In genomic region chr6:145765011-145765410, GRCm38 (mm10) we compare ENCODE assay signal across 17 mouse cellular contexts. TPM values are rescaled to one million over a fixed set of nuclear protein-coding genes. Genes with fewer than 3 reads are reported as not detected.
DNase-seq lines count a peak whose midpoint lies in the region; ATAC-seq and TF ChIP-seq lines count a peak whose summit lies in the region.
"Had no signal": no experiment of that assay in that cellular context is flagged by ENCODE, and none has a peak within 500 bp of the region (broad histone marks: within the 10 kb centered on the region; RNA-seq: fewer than 3 reads in every experiment).

No protein-coding gene starts in this region.

- TF ChIP-seq RAD21 in CH12.LX (IDR thresholded peaks at IDR 0.05; ENCODE audit: low read depth, low read length): no peak

- H3K9me3 ChIP-seq in heart, embryonic 12.5 days (replicated peaks): no peaks in the 10 kb centered on the region
- H3K9me3 ChIP-seq in CH12.LX (replicated peaks; ENCODE audit: low read length): no peaks in the 10 kb centered on the region
- no peaks in the 10 kb centered on the region for H3K9me3 ChIP-seq in liver, postnatal 0 days (ENCODE audit: low read length)
- H3K9me3 ChIP-seq: hindbrain, embryonic 12.5 days; neural tube, embryonic 12.5 days had no signal

- no peak for ATAC-seq in heart, embryonic 12.5 days (ENCODE audit: insufficient number of reproducible peaks, low FRiP score)
- ATAC-seq in granulocyte monocyte progenitor cell, adult 5-6 weeks (replicated peaks; ENCODE audit: poor library complexity, severe bottlenecking): peak; percentile 70
- ATAC-seq in liver, postnatal 0 days: peak; percentile 26
- ATAC-seq: CD4-positive, CD25-positive, alpha-beta regulatory T cell, adult 4 months; midbrain, embryonic 16.5 days had no signal

- peak overlapping the region; percentile 18; the same call in 1 of the 2 replicates for H3K27ac ChIP-seq in heart, embryonic 12.5 days (ENCODE audit: poor library complexity, severe bottlenecking)
- no peak overlapping the region for H3K27ac ChIP-seq in CH12.LX (ENCODE audit: insufficient read depth, low read depth)
- H3K27ac ChIP-seq in liver, postnatal 0 days (ENCODE audit: low read depth): peak overlapping the region; percentile 29
- H3K27ac ChIP-seq: hindbrain, embryonic 12.5 days; left cerebral cortex, adult 2 months; neural tube, embryonic 12.5 days had no signal

- no peak for TF ChIP-seq EP300 in CH12.LX (IDR thresholded peaks at IDR 0.05; ENCODE audit: low read length)
- no peak for TF ChIP-seq EP300 in liver, postnatal 0 days (IDR thresholded peaks at IDR 0.05; ENCODE audit: low read depth)

- in situ Hi-C loops in CH12.LX (cut with MboI; ENCODE audit: low pct_ligation_motif_present, low pct_unique_long_range_greater_than_20kb, low sequenced_read_pairs): no loop called here

- H3K4me3 ChIP-seq in heart, embryonic 12.5 days: no peak overlapping the region
- peak overlapping the region in 1 of 3 experiments; percentile 22 for H3K4me3 ChIP-seq in CH12.LX (replicated peaks in 1 of 3; ENCODE audit: low read depth in 2 of 3, low read length in 2 of 3, poor library complexity in 1 of 3)
- no peak overlapping the region for H3K4me3 ChIP-seq in liver, postnatal 0 days (ENCODE audit: low read depth, low read length)
- H3K4me3 ChIP-seq: hindbrain, embryonic 12.5 days; left cerebral cortex, adult 2 months; neural tube, embryonic 12.5 days had no signal

- peaks cover 87% of the 10 kb centered on the region for H3K4me1 ChIP-seq in heart, embryonic 12.5 days (replicated peaks)
- H3K4me1 ChIP-seq in CH12.LX (ENCODE audit: control insufficient read depth in 1 of 2, insufficient read depth in 2 of 2): peaks cover 8 to 10% of the 10 kb centered on the region in 2 experiments
- peaks cover 40% of the 10 kb centered on the region for H3K4me1 ChIP-seq in liver, postnatal 0 days (ENCODE audit: insufficient read depth)
- H3K4me1 ChIP-seq: hindbrain, embryonic 12.5 days; neural tube, embryonic 12.5 days had no signal

- DNase-seq in heart, adult 9 months (ENCODE audit: low spot score in 2 of 2): no peak
- peak; percentile 25 for DNase-seq in CH12.LX (ENCODE audit: extremely low read depth)
- no peak for DNase-seq in liver, postnatal 0 days
- DNase-seq in left cerebral cortex, adult 11 months (ENCODE audit: low spot score): no peak
- no peak for DNase-seq in spleen, postnatal 4 days (ENCODE audit: low spot score in 2 of 2)
- DNase-seq: adrenal gland, postnatal 36 days; cerebellum, postnatal 14 days; gastrocnemius, postnatal 10 days; lung, postnatal 36 days; right cerebral cortex, postnatal 14 days had no signal

- H3K79me2 ChIP-seq in CH12.LX (replicated peaks; ENCODE audit: control insufficient read depth, extremely low read depth, insufficient read depth, poor library complexity, severe bottlenecking): no peaks in the 10 kb centered on the region

- H3K9ac ChIP-seq in heart, embryonic 12.5 days: peak overlapping the region; percentile 15; the same call in 1 of the 2 replicates
- H3K9ac ChIP-seq in CH12.LX (ENCODE audit: insufficient read depth, low read depth): no peak overlapping the region
- no peak overlapping the region for H3K9ac ChIP-seq in liver, postnatal 0 days (replicated peaks)
- H3K9ac ChIP-seq: hindbrain, embryonic 12.5 days; neural tube, embryonic 12.5 days had no signal

- TF ChIP-seq CTCF in CH12.LX (conservative IDR thresholded peaks at IDR 0.05 in 1 of 2, IDR thresholded peaks at IDR 0.05 in 1 of 2; ENCODE audit: low read depth in 2 of 2, low read length in 2 of 2): no peak
- no peak for TF ChIP-seq CTCF in liver, postnatal 0 days (IDR thresholded peaks at IDR 0.05; ENCODE audit: low read depth)

- H3K36me3 ChIP-seq in heart, embryonic 12.5 days: no peaks in the 10 kb centered on the region
- H3K36me3 ChIP-seq in CH12.LX (replicated peaks in 1 of 2; ENCODE audit: control insufficient read depth in 1 of 2, insufficient read depth in 1 of 2, low read length in 1 of 2): no peaks in the 10 kb centered on the region
- no peaks in the 10 kb centered on the region for H3K36me3 ChIP-seq in liver, postnatal 0 days (replicated peaks; ENCODE audit: insufficient read depth, low read length)
- H3K36me3 ChIP-seq: hindbrain, embryonic 12.5 days; neural tube, embryonic 12.5 days had no signal

- dilution Hi-C loops in CH12.LX (cut with MboI; ENCODE audit: extremely low pct_ligation_motif_present, extremely low pct_unique_long_range_greater_than_20kb, low sequenced_read_pairs): no loop called here

- peak overlapping the region; percentile 20; the same call in 1 of the 2 replicates for H3K4me2 ChIP-seq in heart, embryonic 12.5 days
- H3K4me2 ChIP-seq in CH12.LX (ENCODE audit: insufficient read depth, low read depth, poor library complexity, severe bottlenecking): peak overlapping the region; percentile 55
- 0 out of 2 replicates have a peak overlapping the region, but pooled peaks have one; percentile 15 for H3K4me2 ChIP-seq in liver, postnatal 0 days (ENCODE audit: low read depth, low read length)
- H3K4me2 ChIP-seq: hindbrain, embryonic 12.5 days; neural tube, embryonic 12.5 days had no signal

- no peak for TF ChIP-seq POLR2A in CH12.LX (IDR thresholded peaks at IDR 0.05; ENCODE audit: low read depth, low read length)

- WGBS in heart, embryonic 12.5 days: 43% methylated on average over 7 of the region's 7 CpGs
- 20% methylated on average over 7 of the region's 7 CpGs for WGBS in liver, postnatal 0 days (ENCODE audit: insufficient replicate concordance)

- H3K27me3 ChIP-seq in heart, embryonic 12.5 days (replicated peaks): no peaks in the 10 kb centered on the region
- no peaks in the 10 kb centered on the region for H3K27me3 ChIP-seq in CH12.LX (replicated peaks)
- no peaks in the 10 kb centered on the region for H3K27me3 ChIP-seq in liver, postnatal 0 days (ENCODE audit: insufficient read depth, low read length)
- H3K27me3 ChIP-seq: hindbrain, embryonic 12.5 days; neural tube, embryonic 12.5 days had no signal

TF ChIP-seq in CH12.LX, 34 proteins besides CTCF, POLR2A, EP300 and RAD21:
- TF ChIP-seq NRF1 (IDR thresholded peaks at IDR 0.05; ENCODE audit: low read depth, low read length) (no peak), MAFK (IDR thresholded peaks at IDR 0.05; ENCODE audit: insufficient replicate concordance, low read length) (no peak), MXI1 (IDR thresholded peaks at IDR 0.05; ENCODE audit: low read depth, low read length) (no peak), TCF12 (IDR thresholded peaks at IDR 0.05; ENCODE audit: low read depth, low read length) (no peak), USF1 (IDR thresholded peaks at IDR 0.05; ENCODE audit: low read depth, low read length) (no peak), RCOR1 (conservative IDR thresholded peaks at IDR 0.05; ENCODE audit: low read depth, low read length) (no peak)

RNA-seq across cellular contexts. Expression of gene Rassf8, which starts 18.5 kb away (rescaled TPM):
- polyA plus RNA-seq in heart, embryonic 12.5 days (2016; fragmentation: Nextera tagmentation; extraction: Ambion mirVana): 8.8 and 10.6 TPM in 2 replicates
- total RNA-seq in CH12.LX (2012; rRNA removed): 0.13 and 0.34 TPM in 2 replicates
- total RNA-seq in CH12.LX (2014; rRNA removed): 0.46 and 0.48 TPM in 2 replicates
- polyA plus RNA-seq in CH12.LX (2012; ENCODE audit: insufficient read length, low read depth): 0.59 and 0.80 TPM in 2 replicates
- 13.0 and 15.3 TPM in 2 replicates for total RNA-seq in granulocyte monocyte progenitor cell, adult 5-6 weeks (2014; fragmentation: Nextera tagmentation)
- total RNA-seq in granulocyte monocyte progenitor cell, adult 5-6 weeks (2017): 13.5 and 14.1 TPM in 2 replicates
- 4.6 and 4.9 TPM in 2 replicates for polyA plus RNA-seq in liver, postnatal 0 days (2015; fragmentation: Nextera tagmentation; extraction: Ambion mirVana)
